Mouse (Mus musculus): ENCODE data around the gene Shank3. TPM values are rescaled to one million over a fixed set of nuclear protein-coding genes. Genes with fewer than 3 reads are reported as not detected.

Shank3 gene
- total RNA-seq, 2 experiments from 2014 or later, result 47.0 to 56.3 TPM

DNA sequence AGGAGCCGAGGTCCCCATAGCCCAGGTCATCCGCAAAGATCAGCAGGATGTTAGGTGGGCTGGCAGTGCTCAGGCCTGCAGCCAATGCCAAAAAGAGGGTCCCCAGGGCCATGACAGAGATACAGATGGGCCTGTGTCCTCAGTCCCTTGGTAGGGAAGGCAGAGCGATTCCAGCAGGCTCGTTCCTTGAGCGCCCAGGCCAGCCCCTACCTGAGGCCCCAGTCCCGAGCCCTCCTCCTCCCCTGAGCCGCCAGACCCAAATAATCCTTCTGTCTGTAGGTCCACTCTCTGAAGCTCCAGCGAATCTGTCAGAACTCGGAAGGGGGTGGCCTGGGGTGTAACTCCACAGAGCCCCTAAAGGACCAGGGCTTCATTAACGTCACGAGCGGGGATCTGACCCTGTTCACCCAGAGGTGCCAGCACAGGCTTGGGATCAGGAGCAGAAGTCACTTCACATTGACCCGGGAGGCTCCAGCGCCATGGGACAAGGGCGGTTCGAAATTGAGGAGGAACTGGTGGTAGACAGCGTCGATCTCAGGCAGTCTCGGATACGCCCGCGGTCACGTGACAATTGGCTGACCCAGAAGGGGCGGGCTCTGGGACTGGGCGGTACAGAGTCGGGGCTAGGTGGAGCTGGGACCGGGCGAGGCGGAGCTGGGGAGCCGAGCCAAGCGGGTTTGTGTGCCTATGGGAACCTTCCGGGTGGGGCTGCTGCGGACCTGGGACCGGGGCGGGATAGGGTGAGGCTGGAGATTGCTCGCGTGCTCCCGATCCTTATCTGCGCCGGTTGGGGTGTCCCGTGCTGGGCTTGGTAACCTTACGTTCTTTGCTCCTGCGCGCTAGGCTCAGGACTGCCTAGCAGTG, 23.6 kb upstream of the Shank3 start:
- intact Hi-C loops (cut with DNase I), result no loop called here
- DNase-seq, result peak; percentile 94

GRCm38 (mm10) chr15:89476475-89476815, 23.0 kb upstream of the Shank3 start:
- intact Hi-C loops (cut with DNase I), result no loop called here
- DNase-seq, result no peak

GRCm38 (mm10) chr15:89477091-89477491, 22.3 kb upstream of the Shank3 start, which contains the start of gene Arsa:
Gene Arsa (minus strand): TSS chr15:89477425.
- intact Hi-C loops (cut with DNase I), result loop anchor here (1.0 kb wide), 1 partner anchor 21 kb away; no protein-coding TSS in a partner anchor
- DNase-seq, result peak; percentile 28 to 34

DNA sequence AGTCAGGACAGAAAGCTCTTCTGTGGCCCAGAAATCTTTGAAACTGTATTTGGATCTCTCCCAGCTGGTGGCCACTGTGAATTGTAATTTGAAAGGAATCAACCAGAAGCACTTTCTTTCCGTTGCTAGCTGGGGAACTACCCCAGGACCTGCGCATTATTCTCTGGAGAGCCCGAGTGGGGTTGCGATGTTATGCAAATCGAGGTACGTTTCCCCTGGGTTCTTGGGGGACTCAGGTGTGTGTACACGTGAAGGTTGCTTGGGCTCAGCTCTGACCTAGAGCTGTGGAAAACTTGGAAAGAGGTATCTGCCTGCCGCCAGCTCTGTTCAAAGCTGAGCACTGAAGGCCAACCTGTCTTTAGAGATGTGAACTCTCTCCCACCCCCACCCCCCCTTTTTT, 21.6 kb upstream of the Shank3 start:
- intact Hi-C loops (cut with DNase I), result loop anchor here (1.0 kb wide), 1 partner anchor 20 kb away; no protein-coding TSS in a partner anchor
- no peak for DNase-seq

GRCm38 (mm10) chr15:89478622-89479021, 20.8 kb upstream of the Shank3 start:
- no peak for DNase-seq
- intact Hi-C loops (cut with DNase I), result no loop called here

DNA sequence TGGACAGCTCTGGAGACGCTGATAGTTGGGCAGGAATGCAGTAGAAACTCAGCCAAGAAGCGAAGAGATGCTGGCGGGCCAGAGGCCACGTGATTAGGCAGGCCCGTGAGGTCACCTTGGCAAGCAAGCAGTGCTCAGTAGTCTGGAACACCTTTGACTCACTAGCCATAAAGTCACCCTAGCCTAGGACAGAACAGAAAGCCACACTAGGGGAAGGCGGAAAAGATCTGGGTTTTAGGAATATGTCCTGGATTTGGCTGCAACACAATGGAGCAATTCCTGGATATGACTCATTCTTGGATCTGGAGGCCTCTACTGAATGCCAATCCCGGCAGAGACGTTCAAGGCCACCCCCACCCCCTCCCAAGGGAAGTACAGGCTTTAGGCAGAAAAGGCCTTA, 18.8 kb upstream of the Shank3 start:
- intact Hi-C loops (cut with DNase I), result loop anchor here (1.0 kb wide), 1 partner anchor 17 kb away; no protein-coding TSS in a partner anchor
- peak; percentile 76 to 81 for DNase-seq

DNA sequence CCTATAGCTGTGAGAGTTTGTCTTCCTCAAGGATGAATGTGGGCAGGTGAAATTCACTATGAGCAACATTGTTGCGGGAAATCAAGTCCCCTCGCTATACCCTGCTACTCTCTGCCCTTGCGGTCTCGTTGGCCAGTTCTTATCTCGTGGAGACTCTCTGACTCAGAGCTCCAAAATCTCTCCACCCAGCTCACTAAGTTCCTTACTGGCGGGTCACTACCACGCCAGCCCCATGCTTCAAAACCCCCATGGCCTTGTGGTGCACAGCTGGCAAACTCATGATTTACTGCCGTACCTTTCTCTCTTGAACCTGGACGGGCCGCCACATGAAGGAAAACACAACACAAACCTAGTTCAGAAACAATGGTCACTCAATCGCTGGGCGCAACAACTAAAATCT, 11.2 kb upstream of the Shank3 start:
- intact Hi-C loops (cut with DNase I), result no loop called here
- DNase-seq, result no peak

- DNase-seq, result no peak
- intact Hi-C loops (cut with DNase I), result no loop called here
Measured at GRCm38 (mm10) chr15:89488611-89489117, 10.8 kb upstream of the Shank3 start.

- DNase-seq, result no peak
- intact Hi-C loops (cut with DNase I), result no loop called here
Measured at GRCm38 (mm10) chr15:89494970-89495369, 4.5 kb upstream of the Shank3 start.

DNA sequence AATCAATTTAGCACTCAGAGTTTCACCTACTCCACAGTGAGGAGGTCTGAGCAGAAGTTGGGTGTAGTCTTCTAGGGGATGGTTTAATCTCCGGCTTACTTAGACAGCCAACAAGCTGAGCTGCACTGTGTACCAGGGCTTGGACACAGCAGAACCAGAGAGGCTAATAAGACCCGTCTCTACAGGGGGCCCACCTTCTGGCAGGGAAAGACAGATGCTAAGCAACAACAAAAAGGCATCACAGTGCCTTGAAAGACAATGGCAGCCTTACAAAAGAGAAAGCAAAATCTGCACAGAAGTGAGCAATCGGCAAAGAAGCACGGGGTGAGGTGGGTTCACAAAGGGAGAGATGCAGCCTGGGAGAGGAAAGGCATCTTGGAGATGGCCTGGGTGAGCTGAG, 3.3 kb upstream of the Shank3 start:
- DNase-seq, result no peak
- intact Hi-C loops (cut with DNase I), result no loop called here

GRCm38 (mm10) chr15:89496841-89497240, 2.6 kb upstream of the Shank3 start:
- DNase-seq, result no peak
- intact Hi-C loops (cut with DNase I), result loop anchor here (1.0 kb wide), 1 partner anchor 17 kb away; no protein-coding TSS in a partner anchor

- intact Hi-C loops (cut with DNase I), result loop anchor here (1.0 to 2.0 kb wide), 3 partner anchors 17 to 31 kb away; partner anchors contain the start of gene Arsa
- peak; percentile 64 to 65 for DNase-seq
Measured at GRCm38 (mm10) chr15:89497391-89498048, 1.9 kb upstream of the Shank3 start.

DNA sequence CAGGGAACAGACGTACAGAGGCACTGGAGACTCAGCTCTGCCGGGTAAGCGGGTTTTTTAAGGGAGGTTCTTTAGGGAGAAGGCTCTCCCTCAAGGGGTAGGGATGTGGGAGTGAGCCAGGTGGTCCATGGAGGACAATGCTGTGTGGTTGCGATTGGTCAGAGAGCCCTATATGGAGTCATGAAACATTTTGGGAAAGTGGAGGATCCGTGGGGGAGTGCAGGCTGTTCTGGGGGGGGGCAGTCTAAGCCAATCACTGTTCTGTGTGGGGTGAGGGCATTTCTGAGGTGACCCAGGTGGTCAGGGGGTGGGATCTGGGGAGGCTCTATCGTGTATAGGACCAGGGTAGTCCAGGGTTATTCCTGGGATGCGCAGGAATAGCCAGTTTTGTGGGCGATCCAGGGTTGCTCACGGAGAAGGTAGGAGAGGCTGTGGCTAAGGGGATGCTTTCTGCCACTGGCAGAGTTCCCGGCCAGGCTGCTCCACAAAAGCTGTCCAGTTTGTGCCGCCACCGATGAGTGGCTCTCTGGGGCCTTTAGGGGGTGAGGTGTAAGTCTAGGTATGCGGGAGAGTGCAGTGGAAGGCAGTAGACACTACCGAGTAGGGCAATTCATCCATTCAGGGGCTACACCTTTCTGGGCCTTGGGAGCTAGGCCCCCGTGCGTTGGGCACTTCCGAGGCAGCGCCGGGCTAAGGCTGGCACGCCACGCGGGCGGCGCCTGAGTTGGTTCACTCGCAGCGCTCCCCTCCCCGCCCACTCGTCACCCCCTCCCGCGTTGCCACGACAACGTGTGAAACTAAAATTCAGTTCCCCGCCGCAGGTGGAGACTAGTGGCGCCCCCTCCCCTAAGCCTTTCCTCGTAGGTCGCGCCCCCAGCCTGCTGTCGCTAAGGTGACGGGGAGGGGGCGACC, 1.1 kb upstream of the Shank3 start:
- intact Hi-C loops (cut with DNase I), result loop anchor here (1.0 to 2.0 kb wide), 2 partner anchors 21 to 30 kb away; partner anchors contain the start of gene Arsa
- peak; percentile 48 to 49 for DNase-seq

DNA sequence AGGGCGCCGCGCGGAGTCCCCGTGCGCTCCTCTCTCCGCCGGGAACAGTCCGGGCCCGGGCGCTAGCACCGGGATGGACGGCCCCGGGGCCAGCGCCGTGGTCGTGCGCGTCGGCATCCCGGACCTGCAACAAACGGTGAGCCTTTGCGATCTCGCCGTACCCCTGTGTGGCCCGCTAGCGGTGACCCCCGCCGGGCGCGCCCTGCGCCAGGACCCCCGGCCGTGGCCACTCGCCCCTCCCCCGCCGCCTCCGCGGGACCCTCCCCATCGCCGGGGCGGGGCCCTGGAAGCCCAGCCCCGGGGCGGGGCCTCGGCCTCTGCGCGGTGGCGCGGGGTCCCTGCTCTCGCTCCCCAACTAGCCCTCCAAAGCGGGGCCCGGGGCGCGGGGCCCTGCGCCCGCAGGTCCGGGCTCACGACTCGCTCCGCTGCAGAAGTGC, 379 bp downstream of the Shank3 start:
- intact Hi-C loops (cut with DNase I), result loop anchor here (2.0 to 5.0 kb wide), 3 partner anchors 29 to 47 kb away; no protein-coding TSS in a partner anchor
- peak; percentile 63 to 65 for DNase-seq

DNA sequence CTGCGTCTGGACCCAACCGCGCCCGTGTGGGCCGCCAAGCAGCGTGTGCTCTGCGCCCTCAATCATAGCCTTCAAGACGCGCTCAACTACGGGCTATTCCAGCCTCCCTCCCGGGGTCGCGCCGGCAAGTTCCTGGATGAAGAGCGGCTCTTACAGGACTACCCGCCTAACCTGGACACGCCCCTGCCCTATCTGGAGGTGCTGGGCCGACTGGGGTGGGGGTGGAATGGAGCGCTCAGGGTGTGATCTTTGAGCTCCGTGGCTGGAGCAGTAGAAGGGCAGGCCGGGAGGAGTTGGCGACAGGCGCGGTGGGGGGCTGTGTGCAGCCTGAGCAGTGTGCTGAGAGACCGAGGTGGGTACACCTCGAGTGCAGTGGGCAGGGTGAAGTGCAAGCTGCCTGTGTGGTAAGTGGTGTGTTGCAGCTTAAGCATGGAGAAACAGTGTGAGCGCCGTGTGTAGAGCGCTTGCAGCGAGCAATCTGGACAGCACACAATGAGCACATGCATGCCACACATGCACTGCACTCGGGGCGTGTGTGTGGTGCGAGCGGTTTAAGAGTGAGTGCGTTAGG, 883 bp downstream of the Shank3 start:
- DNase-seq, result no peak
- intact Hi-C loops (cut with DNase I), result loop anchor here (5.0 kb wide), 2 partner anchors 33 to 47 kb away; no protein-coding TSS in a partner anchor

GRCm38 (mm10) chr15:89501321-89501720, 1.9 kb downstream of the Shank3 start:
- intact Hi-C loops (cut with DNase I), result loop anchor here (5.0 kb wide), 2 partner anchors 34 to 46 kb away; no protein-coding TSS in a partner anchor
- DNase-seq, result no peak

DNA sequence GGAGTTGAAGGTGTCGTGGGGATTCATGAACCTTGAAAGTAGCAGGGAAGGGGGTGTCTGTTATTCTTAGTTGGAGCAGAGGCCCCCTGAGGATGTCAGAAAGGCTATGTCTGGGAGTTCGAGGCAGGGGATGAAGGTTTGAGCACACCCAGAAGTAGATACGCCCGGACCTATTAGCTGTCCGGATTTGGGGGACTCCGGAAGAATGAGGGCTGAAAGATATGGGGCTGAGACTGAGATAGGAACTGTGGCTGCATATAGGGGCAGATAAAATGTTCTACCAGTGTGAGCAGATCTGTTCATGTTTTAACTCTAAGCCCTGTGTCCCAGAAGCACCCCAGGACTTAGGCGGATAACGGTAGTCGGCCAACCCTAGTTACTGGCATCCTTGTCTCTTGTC, 5.4 kb downstream of the Shank3 start:
- intact Hi-C loops (cut with DNase I), result loop anchor here (5.0 kb wide), 2 partner anchors 38 to 42 kb away; no protein-coding TSS in a partner anchor
- DNase-seq, result no peak

DNA sequence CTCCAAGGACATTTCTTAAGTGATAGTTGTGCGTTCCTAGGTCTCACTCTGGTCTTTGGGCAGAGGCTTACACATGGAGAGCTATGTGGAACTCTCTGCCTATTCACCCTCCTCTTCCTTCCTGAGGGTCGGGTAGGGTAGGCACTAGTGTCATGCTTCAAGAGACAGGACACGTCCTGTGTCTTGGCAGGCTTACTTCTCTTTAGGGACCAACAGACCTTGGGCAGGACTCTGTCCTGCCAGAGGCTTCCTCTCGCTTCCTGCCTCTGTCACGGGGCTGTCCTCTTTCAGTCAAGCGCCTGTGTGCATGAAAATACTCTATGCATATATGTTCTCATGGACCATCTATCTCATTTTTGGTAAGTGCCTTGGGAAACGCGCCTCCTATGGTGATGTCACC, 8.3 kb downstream of the Shank3 start:
- intact Hi-C loops (cut with DNase I), result no loop called here
- DNase-seq, result no peak

GRCm38 (mm10) chr15:89512679-89513078, 13.3 kb downstream of the Shank3 start:
- DNase-seq, result no peak

GRCm38 (mm10) chr15:89521951-89522350, 22.5 kb downstream of the Shank3 start:
- DNase-seq, result no peak
- intact Hi-C loops (cut with DNase I), result no loop called here

More at GRCm38 (mm10) chr15:89512679-89513078, 13.3 kb downstream of the Shank3 start:
- intact Hi-C loops (cut with DNase I), result no loop called here
